Mouse (Mus musculus) effector memory CD4-positive, alpha-beta T cell, adult 5 months (primary cell): ENCODE data around the gene Cyb5rl. TPM values are rescaled to one million over a fixed set of nuclear protein-coding genes. Genes with fewer than 3 reads are reported as not detected.

Experiments
- polyA plus RNA-seq: library from polyadenylated mRNA; unstranded; fragments of 100-300 nt; shearing (Covaris generic); gene quantifications from one replicate; pipeline ENCODE4 v1.2.1, GENCODE M21; 2017

Gene Cyb5rl
- 7.8 TPM for polyA plus RNA-seq

DNA sequence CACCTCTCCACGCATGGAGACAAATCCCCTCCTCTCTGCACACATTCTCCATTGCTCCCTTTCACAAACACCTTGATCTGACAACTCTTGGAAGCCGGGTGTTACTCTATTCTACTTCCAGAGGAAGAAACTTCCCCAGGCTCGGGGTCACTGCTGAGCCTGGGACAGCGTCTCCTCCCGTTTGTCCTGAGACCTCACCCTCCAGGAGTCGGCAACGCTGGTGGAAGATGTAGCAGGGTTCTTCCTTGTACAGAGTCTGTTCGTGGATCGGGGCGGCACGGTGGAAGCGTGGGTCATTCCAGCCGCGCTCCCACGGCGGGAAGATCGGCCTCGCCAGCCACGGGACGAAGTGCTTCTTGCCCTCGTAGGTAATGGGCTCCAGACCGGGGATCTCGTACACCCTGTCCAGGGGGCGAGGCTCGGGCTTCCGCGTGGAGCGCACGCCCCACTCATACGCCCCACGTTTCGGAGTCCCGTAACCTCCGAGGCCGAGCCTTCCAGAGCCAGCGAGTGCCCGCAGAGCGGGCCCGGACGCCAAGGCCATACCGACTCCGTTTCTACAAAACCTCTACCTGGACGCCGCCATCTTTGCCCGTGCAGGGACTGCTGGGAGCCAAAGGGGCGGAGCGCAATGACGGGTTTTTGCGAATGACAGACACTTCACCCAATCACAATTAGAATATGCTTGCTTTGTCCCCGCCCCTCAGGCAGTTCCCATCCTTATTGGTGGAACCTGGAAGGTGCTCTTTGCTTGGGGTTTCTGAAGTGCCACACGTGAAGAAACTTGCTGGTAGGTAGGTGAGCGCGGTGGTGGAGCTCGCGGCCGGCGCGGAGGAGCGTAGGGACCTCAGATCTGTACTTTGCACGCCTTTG is at the start of gene Cyb5rl, which contains the start of gene Mrpl37:
Gene Cyb5rl, plus strand, starts transcription at position 737 of the 873 bp plus-strand sequence.
Gene Mrpl37, minus strand, starts transcription at position 617 of the 873 bp plus-strand sequence.

DNA sequence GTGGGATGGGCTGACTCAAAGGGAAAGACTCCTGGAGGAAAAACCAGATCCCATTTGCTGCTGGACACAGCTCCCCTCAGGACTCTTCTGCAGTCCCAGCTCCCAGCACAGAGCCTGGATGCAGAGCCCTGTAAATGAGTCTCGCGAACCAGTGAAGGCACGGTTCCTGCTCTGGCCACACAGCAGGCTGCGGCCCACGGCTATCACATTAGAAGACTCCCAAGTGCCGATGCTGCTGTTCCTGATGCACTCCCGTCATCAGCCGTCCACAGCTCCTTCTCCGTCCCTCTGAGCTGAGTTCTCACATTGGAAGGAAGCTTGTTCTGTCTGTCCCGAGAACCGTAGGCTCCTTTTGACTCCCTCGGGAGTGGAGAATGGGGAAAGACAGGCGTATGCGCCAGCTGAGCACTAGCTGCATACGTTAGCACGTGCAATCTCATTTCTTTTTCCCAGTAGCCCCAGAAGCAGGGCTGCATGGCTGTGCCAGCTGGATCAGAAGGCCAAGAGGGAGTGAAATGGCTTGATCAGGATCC is 30.1 kb downstream of the Cyb5rl start, which contains the start of gene Cdcp2:
Gene Cdcp2, plus strand, starts transcription at position 51 of the 533 bp plus-strand sequence.

Other genes with a start within 250 kb of the Cyb5rl start
- gene Ssbp3, start 156.3 kb upstream of the Cyb5rl start, polyA plus RNA-seq, result 54.1 TPM
- 48.8 TPM for gene Mrpl37, start 120 bp upstream of the Cyb5rl start, polyA plus RNA-seq
- gene Cdcp2, start 29.9 kb downstream of the Cyb5rl start, polyA plus RNA-seq, result not detected
- 244 TPM for gene Tmem59, start 111.4 kb downstream of the Cyb5rl start, polyA plus RNA-seq
- 14.4 TPM for gene Tceanc2, start 112.1 kb downstream of the Cyb5rl start, polyA plus RNA-seq
- gene Ldlrad1, start 142.2 kb downstream of the Cyb5rl start, polyA plus RNA-seq, result not detected
- gene Lrrc42, start 186.5 kb downstream of the Cyb5rl start, polyA plus RNA-seq, result 12.8 TPM
- 9.1 TPM for gene Hspb11, start 186.6 kb downstream of the Cyb5rl start, polyA plus RNA-seq
- gene Dio1, start 240.2 kb downstream of the Cyb5rl start, polyA plus RNA-seq, result not detected
- gene Yipf1, start 247.4 kb downstream of the Cyb5rl start, polyA plus RNA-seq, result 53.7 TPM